Mouse (Mus musculus) CH12.LX (cell line): ENCODE measurements at regions not wholly inside any gene's neighbourhood (a gene's known extent, or its start where the extent isn't known, plus 50 kb on each side); places are given as distances from the start of the nearest gene placed in this dataset.

ENCODE experiments used
- CHD2 ChIP-seq: IDR thresholded peaks from 2 replicates; pipeline ENCODE4 v1.6.1; 2011; ENCODE audit warnings: low read length, improper control_type of control experiment
- CTCF ChIP-seq, 2 experiments: IDR thresholded peaks in 1 of 2; conservative IDR thresholded peaks in 1 of 2; 2 replicates each; pipeline ENCODE4 v1.5.1; 2011 to 2012; ENCODE audit warnings: low read depth in 2 of 2, low read length in 2 of 2, improper control_type of control experiment in 1 of 2, inconsistent platforms in 1 of 2, mild to moderate bottlenecking in 1 of 2, moderate library complexity in 1 of 2
- EP300 ChIP-seq: IDR thresholded peaks from 2 replicates; pipeline ENCODE4 v1.6.1; 2011; ENCODE audit warnings: low read length, improper control_type of control experiment
- ETS1 ChIP-seq: conservative IDR thresholded peaks from 2 replicates; pipeline ENCODE4 v1.6.1; 2012; ENCODE audit warnings: low read depth, mild to moderate bottlenecking, inconsistent platforms, low read length, improper control_type of control experiment, moderate library complexity
- GABPA ChIP-seq: IDR thresholded peaks from 2 replicates; pipeline ENCODE4 v1.6.1; 2012; ENCODE audit warnings: low read depth, low read length, improper control_type of control experiment, inconsistent platforms; ENCODE audit not compliant: insufficient replicate concordance
- MAX ChIP-seq: IDR thresholded peaks from 2 replicates; pipeline ENCODE4 v1.6.1; 2011; ENCODE audit warnings: low read length, improper control_type of control experiment
- MAZ ChIP-seq: IDR thresholded peaks from 2 replicates; pipeline ENCODE4 v1.6.1; 2012; ENCODE audit warnings: low read depth, mild to moderate bottlenecking, inconsistent platforms, low read length, improper control_type of control experiment, moderate library complexity
- POLR2A ChIP-seq: IDR thresholded peaks from 2 replicates; pipeline ENCODE4 v1.6.1; 2011; ENCODE audit warnings: low read depth, mild to moderate bottlenecking, improper control_type of control experiment, low read length
- SIN3A ChIP-seq: IDR thresholded peaks from 2 replicates; pipeline ENCODE4 v1.6.1; 2012; ENCODE audit warnings: low read length, improper control_type of control experiment, inconsistent platforms
- TCF12 ChIP-seq: IDR thresholded peaks from 2 replicates; pipeline ENCODE4 v1.6.1; 2014; ENCODE audit warnings: low read depth, mild to moderate bottlenecking, inconsistent platforms, low read length, improper control_type of control experiment
- ZMIZ1 ChIP-seq: IDR thresholded peaks from 2 replicates; pipeline ENCODE4 v1.6.1; 2012; ENCODE audit warnings: low read depth, mild to moderate bottlenecking, inconsistent platforms, low read length, improper control_type of control experiment

GRCm38 (mm10) chr13:60407344-60407743 is 194.4 kb upstream of the Dapk1 start:
- TF ChIP-seq CTCF (conservative IDR thresholded peaks at IDR 0.05 in 1 of 2, IDR thresholded peaks at IDR 0.05 in 1 of 2; ENCODE audit: low read depth in 2 of 2, low read length in 2 of 2) (no peak), MAZ (no peak), POLR2A (no peak), ZMIZ1 (no peak), MAX (no peak), ETS1 (no peak), TCF12 (no peak), SIN3A (no peak), GABPA (no peak), EP300 (no peak), CHD2 (no peak)
